Mouse (Mus musculus) neural tube, embryonic 15.5 days (tissue): ENCODE measurements at regions not wholly inside any gene's neighbourhood (a gene's known extent, or its start where the extent isn't known, plus 50 kb on each side); places are given as distances from the start of the nearest gene placed in this dataset.

Experiments
- ATAC-seq: fragments of 200-750 bp; cut with Nextera tagmentation; 2 replicates; pipeline ENCODE4 v1.8.0; 2017; ENCODE audit warnings: mild to moderate bottlenecking, moderate TSS enrichment, moderate library complexity; ENCODE audit not compliant: low FRiP score
- H3K27ac ChIP-seq: fragments of 300-500 bp; sonication (generic); replicated peaks from 2 replicates; pipeline ENCODE4 v1.5.1; 2015; ENCODE audit warnings: mild to moderate bottlenecking, inconsistent platforms
- H3K27me3 ChIP-seq: fragments of 300-500 bp; sonication (generic); replicated peaks from 2 replicates; pipeline ENCODE4 v1.6.1; 2015; ENCODE audit warnings: inconsistent platforms
- H3K36me3 ChIP-seq: fragments of 300-500 bp; sonication (generic); 2 replicates; pipeline ENCODE4 v1.6.1; 2015; ENCODE audit warnings: inconsistent platforms
- H3K4me1 ChIP-seq: fragments of 300-500 bp; sonication (generic); 2 replicates; pipeline ENCODE4 v1.6.1; 2015; ENCODE audit warnings: inconsistent platforms
- H3K4me2 ChIP-seq: fragments of 300-500 bp; sonication (generic); 2 replicates; pipeline ENCODE4 v1.6.1; 2015; ENCODE audit warnings: inconsistent platforms, mild to moderate bottlenecking, moderate library complexity
- H3K4me3 ChIP-seq: fragments of 300-500 bp; sonication (generic); replicated peaks from 2 replicates; pipeline ENCODE4 v1.5.1; 2015; ENCODE audit warnings: mild to moderate bottlenecking, inconsistent platforms
- H3K9ac ChIP-seq: fragments of 300-500 bp; sonication (generic); replicated peaks from 2 replicates; pipeline ENCODE4 v1.6.1; 2015; ENCODE audit warnings: mild to moderate bottlenecking, inconsistent platforms
- H3K9me3 ChIP-seq: fragments of 300-500 bp; sonication (generic); replicated peaks from 2 replicates; pipeline ENCODE4 v1.6.1; 2016; ENCODE audit warnings: inconsistent platforms
- WGBS: fragments of 180-500 bp; shearing (Covaris S2); methylation state at CpG from one replicate; pipeline ENCODE4 v1.1.7; 2015; ENCODE audit warnings: mixed read lengths; 5-methylcytosine and 5-hydroxymethylcytosine counted together

DNA sequence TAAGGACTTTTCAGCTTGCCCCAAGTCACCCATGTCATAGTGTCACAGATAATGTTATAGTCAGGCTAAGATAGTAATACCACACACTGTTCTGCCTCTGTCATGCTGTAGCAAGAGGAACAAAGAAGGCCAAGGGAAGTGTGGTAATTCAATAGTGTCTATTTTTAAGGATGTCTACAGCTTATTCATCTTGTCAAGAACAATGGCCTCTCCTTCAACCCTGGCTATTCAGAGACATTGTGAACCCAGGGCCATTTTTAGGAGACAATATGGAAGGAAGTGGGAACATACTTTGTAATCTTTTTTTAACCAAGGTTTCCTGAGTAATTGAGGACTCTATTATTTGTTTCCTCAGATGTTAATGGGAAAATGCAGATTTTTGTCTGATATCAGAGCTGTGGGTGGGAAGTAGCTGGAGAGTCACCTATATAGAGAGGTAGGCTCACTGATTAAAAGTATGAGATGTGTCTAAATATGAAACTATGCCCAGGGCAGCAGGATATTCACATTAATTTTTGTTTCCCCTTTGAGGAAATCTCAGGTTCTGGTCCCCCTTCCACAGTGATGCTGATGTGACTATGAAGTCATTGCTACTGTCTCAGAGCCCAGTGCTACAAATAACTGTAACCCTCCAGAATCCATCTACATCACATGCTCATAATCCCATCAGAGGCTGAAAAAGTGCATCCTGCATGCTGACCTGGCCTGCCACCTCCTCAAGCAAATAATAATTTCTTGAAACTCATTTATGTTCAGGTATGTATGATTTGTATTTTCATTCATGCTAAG lies 85.7 kb upstream of the Lrrc3b start:
- no peak overlapping the region for H3K27ac ChIP-seq
- H3K9me3 ChIP-seq, result no peaks in the 10 kb centered on the region
- H3K4me2 ChIP-seq, result no peak overlapping the region
- no peaks in the 10 kb centered on the region for H3K4me1 ChIP-seq
- ATAC-seq, result no peak
- H3K4me3 ChIP-seq, result no peak overlapping the region
- no peaks in the 10 kb centered on the region for H3K36me3 ChIP-seq
- H3K9ac ChIP-seq, result no peak overlapping the region
- H3K27me3 ChIP-seq, result no peaks in the 10 kb centered on the region

DNA sequence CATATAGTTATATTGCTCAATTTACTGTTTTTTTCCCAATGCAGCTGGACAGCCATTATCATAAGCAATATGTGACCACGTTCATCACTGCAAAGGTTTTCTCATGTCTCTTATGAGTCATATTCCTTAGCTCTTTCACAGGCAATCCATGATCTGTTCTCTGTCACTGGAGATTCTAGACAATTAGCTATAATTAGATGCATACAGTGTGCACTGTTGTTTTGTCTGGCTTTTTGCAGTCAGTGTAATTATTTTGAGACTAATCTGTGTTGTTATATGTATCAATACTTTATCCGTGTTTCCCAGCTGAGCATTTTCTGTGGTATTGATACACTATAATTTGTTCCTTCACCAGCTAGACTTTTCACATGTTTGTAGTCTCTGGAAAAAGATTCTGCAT lies 61.8 kb upstream of the Lrrc3b start:
- Histone ChIP-seq H3K4me2 (no peak overlapping the region), H3K9ac (no peak overlapping the region), H3K27me3 (no peaks in the 10 kb centered on the region), H3K4me1 (no peaks in the 10 kb centered on the region), H3K9me3 (no peaks in the 10 kb centered on the region), H3K36me3 (no peaks in the 10 kb centered on the region), H3K4me3 (no peak overlapping the region), H3K27ac (peak overlapping the region; percentile 51; the same call in 1 of the 2 replicates)
- WGBS, result 45% methylated on average over 2 of the region's 2 CpGs
- peak; percentile 91 for ATAC-seq
